Mouse (Mus musculus) thymus, postnatal 36 days (tissue): Measurements from ENCODE around the gene Tada3.
"Not testable (repeated sequence)": the region's sequence is repeated elsewhere in the genome, so short reads cannot be mapped to it uniquely, and the experiment has no call there.

Source experiments
- DNase-seq, 2 experiments: peaks; one replicate each; pipeline ENCODE4 v3.0.0; 2022; ENCODE audit warnings: mixed read lengths in 2 of 2

The Tada3 gene

GRCm38 (mm10) chr6:113341574-113341973 is 36.1 kb downstream of the Tada3 start:
- DNase-seq, result no peak

DNA sequence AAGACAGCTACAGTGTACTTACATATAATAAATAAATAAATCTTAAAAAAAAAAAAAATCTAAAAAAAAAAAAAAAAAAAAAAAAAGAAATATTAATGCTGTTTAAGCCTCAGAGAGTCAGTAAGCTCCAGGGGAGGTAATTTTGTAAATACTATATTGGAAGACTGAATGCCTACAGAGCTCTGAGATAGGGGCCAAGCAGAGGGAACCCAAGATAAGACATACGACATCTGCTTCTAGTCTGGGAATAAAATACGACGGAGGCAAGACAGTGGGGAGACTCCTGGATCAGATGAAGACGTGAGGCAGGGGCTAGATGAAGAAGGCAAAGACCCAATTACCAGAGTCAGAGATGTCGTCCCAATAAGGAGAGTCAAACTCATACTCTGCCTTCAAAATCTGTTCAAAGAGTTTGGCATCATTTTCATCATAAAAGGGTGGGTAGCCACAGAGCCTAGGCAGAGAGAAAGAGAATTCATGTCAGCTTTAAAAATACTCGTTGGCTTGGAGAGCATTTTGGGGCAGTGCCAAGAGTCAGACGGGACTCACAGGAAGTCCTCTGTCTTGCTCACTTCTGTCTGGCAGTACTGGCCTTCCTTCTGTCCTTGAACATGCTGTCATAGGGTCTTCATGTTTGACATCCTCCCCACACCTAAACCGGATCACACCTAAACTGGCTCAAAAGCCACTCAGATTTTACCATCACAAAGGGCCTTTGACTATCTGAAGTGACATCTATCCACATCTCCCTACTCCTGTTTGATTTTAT is 40.6 kb downstream of the Tada3 start:
- DNase-seq, result no peak

GRCm38 (mm10) chr6:113334216-113334615 is 43.5 kb downstream of the Tada3 start:
- no peak for DNase-seq

DNA sequence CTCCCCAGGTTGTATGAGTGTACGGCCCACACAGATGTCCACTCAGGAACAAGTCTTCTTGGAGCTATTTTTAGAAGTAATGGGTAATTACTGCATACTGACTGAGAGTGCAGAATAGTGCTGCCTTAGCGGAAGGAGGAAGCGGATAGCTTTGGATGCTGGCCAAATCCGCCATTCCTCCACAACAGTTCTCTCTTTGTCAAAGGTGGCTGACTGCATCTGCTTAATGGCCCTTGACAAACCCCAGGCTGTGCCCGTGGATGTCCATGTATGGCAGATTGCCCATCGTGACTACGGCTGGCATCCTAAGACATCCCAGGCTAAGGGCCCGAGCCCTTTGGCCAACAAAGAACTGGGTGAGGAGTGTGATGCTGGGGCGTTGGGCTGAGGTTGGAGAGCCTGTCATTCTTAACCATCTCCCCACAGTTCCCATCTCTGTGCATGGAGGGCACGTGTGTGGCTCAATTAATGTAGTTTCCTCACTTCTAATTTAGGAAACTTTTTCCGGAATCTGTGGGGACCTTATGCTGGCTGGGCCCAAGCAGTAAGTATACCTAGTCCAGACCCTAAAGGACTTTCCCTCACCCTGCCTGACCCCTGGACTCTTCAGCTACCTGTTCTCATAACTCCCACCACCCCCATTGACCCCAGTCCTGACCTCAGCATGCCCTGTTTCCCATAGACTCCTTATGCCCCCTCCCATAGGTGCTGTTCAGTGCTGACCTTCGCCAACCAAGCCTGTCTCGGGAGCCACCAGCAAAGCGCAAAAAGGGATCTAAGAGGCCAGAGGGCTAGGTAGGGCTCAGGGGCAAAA is 44.3 kb downstream of the Tada3 start:
- DNase-seq, result no peak

DNA sequence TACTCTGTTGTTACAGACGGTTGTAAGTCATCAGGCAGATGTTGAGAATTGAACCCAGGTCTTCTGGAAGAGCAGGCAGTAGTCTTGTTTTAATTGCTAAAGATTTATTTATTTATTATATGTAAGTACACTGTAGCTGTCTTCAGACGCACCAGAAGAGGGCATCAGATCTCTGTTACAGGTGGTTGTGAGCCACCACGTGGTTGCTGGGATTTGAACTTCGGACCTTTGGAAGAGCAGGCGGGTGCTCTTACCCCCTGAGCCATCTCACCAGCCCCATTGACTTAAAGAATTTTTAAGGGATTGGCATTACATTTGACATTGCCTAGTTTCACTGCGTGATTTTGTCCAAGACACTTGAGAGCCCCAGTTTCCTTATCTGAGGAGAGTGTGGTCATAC is 44.9 kb downstream of the Tada3 start:
- DNase-seq, result not testable (repeated sequence)

GRCm38 (mm10) chr6:113331721-113332120 is 46.0 kb downstream of the Tada3 start:
- DNase-seq, result no peak

DNA sequence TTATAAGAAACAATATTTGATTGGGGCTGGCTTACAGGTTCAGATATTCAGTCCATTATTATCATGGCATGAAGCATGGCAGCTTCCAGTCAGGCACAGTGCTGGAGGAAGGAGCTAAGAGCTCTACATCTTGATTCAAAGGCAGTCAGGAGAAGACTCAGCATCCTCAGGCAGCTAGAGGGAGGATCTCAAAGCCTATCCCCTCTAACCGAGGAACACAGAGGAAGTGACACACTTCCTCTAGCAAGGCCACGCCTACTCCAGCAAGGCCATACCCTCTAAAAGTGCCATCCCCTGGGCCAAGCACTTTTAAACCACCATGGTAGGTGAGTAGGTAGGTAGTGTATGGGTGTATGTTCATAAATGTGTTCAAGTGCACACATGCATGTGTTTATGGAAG is 47.1 kb downstream of the Tada3 start:
- peak in 1 of 2 experiments; percentile 42 for DNase-seq

DNA sequence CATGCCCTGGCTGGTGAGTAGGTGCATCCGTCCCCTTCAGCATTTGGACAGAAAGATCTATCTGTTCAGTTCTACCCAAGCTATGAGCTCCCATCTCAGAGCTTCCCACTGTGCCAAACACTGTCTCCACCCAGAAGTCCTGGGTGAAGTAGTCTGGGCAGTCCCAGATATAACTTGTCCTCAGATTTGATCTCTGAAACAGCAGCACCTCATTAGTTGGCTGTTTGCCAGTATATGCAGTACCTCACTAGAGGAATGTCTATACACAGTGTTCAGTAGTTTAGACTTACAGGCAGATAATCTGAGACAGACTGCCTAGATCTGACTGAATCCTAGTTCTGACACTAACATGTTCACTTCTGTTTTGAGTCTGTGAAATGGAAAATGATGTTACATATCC is 48.3 kb downstream of the Tada3 start:
- no peak for DNase-seq

GRCm38 (mm10) chr6:113326533-113327315 is 51.0 kb downstream of the Tada3 start, which contains the start of gene Ogg1:
Gene Ogg1 (plus strand): TSS chr6:113326972.
- DNase-seq, result peak; percentile 96 to 98
